Mouse (Mus musculus): Measurements from ENCODE around the gene Tiam2. TPM values are rescaled to one million over a fixed set of nuclear protein-coding genes. Genes with fewer than 3 reads are reported as not detected.

The Tiam2 gene
- polyA plus RNA-seq, 1 experiment = 2.5 TPM

DNA sequence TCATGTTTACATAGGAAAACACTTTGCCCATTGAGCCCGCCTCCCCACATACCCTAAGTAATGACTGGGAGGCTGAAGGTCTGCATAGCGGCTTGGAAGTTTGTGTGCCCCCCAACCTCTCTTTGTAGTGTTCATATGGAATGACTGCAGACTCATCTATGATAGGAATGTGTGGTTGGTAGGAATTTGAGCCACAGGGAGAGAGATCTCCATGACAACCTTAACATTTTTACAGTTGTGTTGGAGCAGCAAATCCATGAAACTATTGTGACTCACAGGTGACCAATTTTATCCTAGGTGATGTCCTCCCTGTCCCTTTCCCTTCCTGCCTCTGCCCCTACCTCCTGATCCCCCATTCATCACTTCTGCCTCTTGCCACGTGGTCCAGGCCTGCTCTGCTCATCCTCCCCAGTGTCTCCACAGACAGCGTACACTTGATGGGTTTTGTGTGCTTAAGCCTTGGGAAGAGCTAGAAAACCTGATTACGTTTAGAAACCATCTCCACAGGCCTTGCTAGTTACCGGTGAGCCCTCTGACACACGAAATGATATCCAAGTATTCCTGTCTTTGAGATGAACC lies 9.9 kb downstream of the Tiam2 start:
- H3K36me3 ChIP-seq (ENCODE audit: control insufficient read depth, insufficient read depth, low read length, poor library complexity, severe bottlenecking) = no peaks in the 10 kb centered on the region
- no peak overlapping the region for H3K9ac ChIP-seq (ENCODE audit: low read depth, poor library complexity, severe bottlenecking)
- no peak overlapping the region for H3K27ac ChIP-seq (ENCODE audit: insufficient read depth, low read length)
- TF ChIP-seq POLR2A (IDR thresholded peaks at IDR 0.05; ENCODE audit: insufficient read depth, low read length) = no peak
- TF ChIP-seq CTCF (IDR thresholded peaks at IDR 0.05; ENCODE audit: low read depth, low read length) = no peak
- no peak for TF ChIP-seq EP300 (IDR thresholded peaks at IDR 0.05; ENCODE audit: insufficient read depth, low read depth, low read length)
- H3K9me3 ChIP-seq (replicated peaks; ENCODE audit: control insufficient read depth, insufficient read depth, low read length, poor library complexity, severe bottlenecking) = no peaks in the 10 kb centered on the region
- H3K27me3 ChIP-seq (ENCODE audit: control insufficient read depth, insufficient read depth, low read length, poor library complexity, severe bottlenecking) = no peaks in the 10 kb centered on the region
- no peaks in the 10 kb centered on the region for H3K4me1 ChIP-seq (ENCODE audit: control insufficient read depth, insufficient read depth, low read length)
- H3K4me3 ChIP-seq (ENCODE audit: low read depth, low read length) = no peak overlapping the region

DNA sequence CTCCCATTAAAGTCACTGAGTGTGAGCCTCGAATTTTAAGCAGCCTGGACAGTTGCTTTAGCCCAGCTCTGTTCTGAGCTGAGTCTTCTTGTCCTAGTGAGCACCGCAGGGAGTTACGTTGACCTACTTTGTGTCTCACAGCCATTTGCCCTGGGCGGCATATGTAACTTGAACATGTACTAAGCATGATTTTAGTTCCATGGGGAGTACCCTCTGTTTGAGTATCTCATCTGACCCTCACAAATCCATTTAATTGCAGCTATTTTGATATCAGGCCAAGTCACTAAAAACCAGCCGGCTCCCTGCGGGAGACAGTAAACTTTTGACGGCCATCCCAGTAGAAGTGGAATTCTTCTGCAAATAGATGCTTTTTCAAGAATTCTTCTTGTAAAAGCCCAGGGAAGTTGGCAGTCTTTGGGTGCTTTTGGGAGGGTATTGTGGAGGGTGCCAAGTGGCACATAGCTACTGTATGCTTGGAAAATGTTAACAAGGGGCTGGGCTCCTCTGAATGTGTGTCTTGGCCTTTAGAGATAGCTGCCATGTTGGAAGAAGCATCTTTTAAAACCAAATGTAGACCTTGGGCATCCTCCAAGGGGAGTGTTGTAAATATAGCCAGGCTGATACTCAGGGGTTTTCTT lies 10.6 kb downstream of the Tiam2 start:
- Histone ChIP-seq H3K36me3 (ENCODE audit: control insufficient read depth, insufficient read depth, low read length, poor library complexity, severe bottlenecking) (no peaks in the 10 kb centered on the region), H3K4me3 (ENCODE audit: low read depth, low read length) (no peak overlapping the region), H3K4me1 (ENCODE audit: control insufficient read depth, insufficient read depth, low read length) (no peaks in the 10 kb centered on the region), H3K27ac (ENCODE audit: insufficient read depth, low read length) (no peak overlapping the region), H3K9me3 (replicated peaks; ENCODE audit: control insufficient read depth, insufficient read depth, low read length, poor library complexity, severe bottlenecking) (no peaks in the 10 kb centered on the region), H3K27me3 (ENCODE audit: control insufficient read depth, insufficient read depth, low read length, poor library complexity, severe bottlenecking) (no peaks in the 10 kb centered on the region), H3K9ac (ENCODE audit: low read depth, poor library complexity, severe bottlenecking) (no peak overlapping the region)
- TF ChIP-seq CTCF (IDR thresholded peaks at IDR 0.05; ENCODE audit: low read depth, low read length) (no peak), EP300 (IDR thresholded peaks at IDR 0.05; ENCODE audit: insufficient read depth, low read depth, low read length) (no peak), POLR2A (IDR thresholded peaks at IDR 0.05; ENCODE audit: insufficient read depth, low read length) (no peak)

DNA sequence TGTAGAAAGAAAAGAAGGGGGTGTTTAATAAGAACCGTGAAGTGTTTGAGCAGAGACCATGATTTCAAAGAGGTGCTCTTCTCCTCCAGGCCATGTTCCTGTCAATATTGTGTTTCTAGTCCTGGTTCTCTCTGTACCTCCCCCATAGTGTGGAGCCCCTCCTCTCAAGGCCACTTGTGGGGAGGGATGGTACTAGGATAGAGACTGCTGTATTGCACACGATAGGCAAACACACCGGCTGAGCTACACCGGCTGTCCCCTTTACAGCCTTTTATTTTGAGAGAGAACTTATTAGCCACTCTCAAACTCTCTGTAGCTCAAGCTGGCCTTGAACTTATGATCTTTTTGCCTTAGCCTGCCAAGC lies 11.1 kb downstream of the Tiam2 start:
- H3K4me3 ChIP-seq (ENCODE audit: low read depth, low read length) = no peak overlapping the region
- H3K36me3 ChIP-seq (ENCODE audit: control insufficient read depth, insufficient read depth, low read length, poor library complexity, severe bottlenecking) = no peaks in the 10 kb centered on the region
- H3K4me1 ChIP-seq (ENCODE audit: control insufficient read depth, insufficient read depth, low read length) = no peaks in the 10 kb centered on the region
- H3K27ac ChIP-seq (ENCODE audit: insufficient read depth, low read length) = no peak overlapping the region
- H3K27me3 ChIP-seq (ENCODE audit: control insufficient read depth, insufficient read depth, low read length, poor library complexity, severe bottlenecking) = no peaks in the 10 kb centered on the region
- no peaks in the 10 kb centered on the region for H3K9me3 ChIP-seq (replicated peaks; ENCODE audit: control insufficient read depth, insufficient read depth, low read length, poor library complexity, severe bottlenecking)
- no peak overlapping the region for H3K9ac ChIP-seq (ENCODE audit: low read depth, poor library complexity, severe bottlenecking)
- TF ChIP-seq CTCF (IDR thresholded peaks at IDR 0.05; ENCODE audit: low read depth, low read length) (no peak), POLR2A (IDR thresholded peaks at IDR 0.05; ENCODE audit: insufficient read depth, low read length) (no peak), EP300 (IDR thresholded peaks at IDR 0.05; ENCODE audit: insufficient read depth, low read depth, low read length) (no peak)

DNA sequence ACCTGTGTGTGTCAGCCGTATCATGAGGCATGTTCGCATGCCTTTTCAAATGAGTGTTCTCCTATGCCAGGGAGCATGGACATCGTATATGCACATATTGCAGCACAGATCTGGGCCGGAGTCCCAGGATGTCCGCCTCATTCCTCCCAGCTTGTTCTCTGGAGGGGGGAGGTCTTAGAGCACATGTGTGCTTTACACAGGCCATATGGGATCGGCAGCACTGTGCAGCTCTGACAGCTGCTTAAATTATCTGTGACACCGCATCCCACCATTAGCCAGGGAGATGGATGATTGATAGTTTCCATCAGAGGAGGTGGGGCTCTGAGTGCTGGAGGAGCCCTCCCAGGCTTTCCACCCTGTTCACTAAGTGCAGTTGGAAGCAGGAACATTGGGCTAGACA lies 12.4 kb downstream of the Tiam2 start:
- no peaks in the 10 kb centered on the region for H3K27me3 ChIP-seq (ENCODE audit: control insufficient read depth, insufficient read depth, low read length, poor library complexity, severe bottlenecking)
- H3K9me3 ChIP-seq (replicated peaks; ENCODE audit: control insufficient read depth, insufficient read depth, low read length, poor library complexity, severe bottlenecking) = no peaks in the 10 kb centered on the region
- no peak overlapping the region for H3K4me3 ChIP-seq (ENCODE audit: low read depth, low read length)
- TF ChIP-seq CTCF (IDR thresholded peaks at IDR 0.05; ENCODE audit: low read depth, low read length) (no peak), POLR2A (IDR thresholded peaks at IDR 0.05; ENCODE audit: insufficient read depth, low read length) (no peak)
- H3K27ac ChIP-seq (ENCODE audit: insufficient read depth, low read length) = no peak overlapping the region
- H3K36me3 ChIP-seq (ENCODE audit: control insufficient read depth, insufficient read depth, low read length, poor library complexity, severe bottlenecking) = no peaks in the 10 kb centered on the region
- no peak overlapping the region for H3K9ac ChIP-seq (ENCODE audit: low read depth, poor library complexity, severe bottlenecking)
- H3K4me1 ChIP-seq (ENCODE audit: control insufficient read depth, insufficient read depth, low read length) = no peaks in the 10 kb centered on the region

DNA sequence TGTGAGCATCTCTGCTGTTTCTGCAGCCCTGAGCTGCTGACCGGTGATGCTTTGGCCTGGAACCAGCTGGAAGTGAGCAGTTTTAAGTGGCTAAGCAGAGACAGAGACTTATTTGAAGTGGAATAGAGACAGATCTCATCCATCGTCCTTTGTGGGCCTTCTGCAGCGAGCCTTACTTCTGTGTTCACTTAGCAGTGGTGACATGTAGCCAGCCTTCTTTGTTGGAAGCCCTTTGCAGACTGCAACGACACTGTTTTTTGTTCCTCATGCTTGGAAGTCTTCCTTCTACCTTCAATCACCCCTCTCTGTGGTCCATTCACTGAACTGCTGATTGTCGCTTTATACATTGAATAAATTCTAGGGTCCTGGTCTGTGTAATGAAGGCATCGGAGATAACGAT lies 18.5 kb downstream of the Tiam2 start:
- H3K27ac ChIP-seq (ENCODE audit: insufficient read depth, low read length) = no peak overlapping the region
- no peak overlapping the region for H3K4me3 ChIP-seq (ENCODE audit: low read depth, low read length)
- no peaks in the 10 kb centered on the region for H3K9me3 ChIP-seq (replicated peaks; ENCODE audit: control insufficient read depth, insufficient read depth, low read length, poor library complexity, severe bottlenecking)
- no peaks in the 10 kb centered on the region for H3K4me1 ChIP-seq (ENCODE audit: control insufficient read depth, insufficient read depth, low read length)
- H3K27me3 ChIP-seq (ENCODE audit: control insufficient read depth, insufficient read depth, low read length, poor library complexity, severe bottlenecking) = no peaks in the 10 kb centered on the region
- no peaks in the 10 kb centered on the region for H3K36me3 ChIP-seq (ENCODE audit: control insufficient read depth, insufficient read depth, low read length, poor library complexity, severe bottlenecking)
- no peak overlapping the region for H3K9ac ChIP-seq (ENCODE audit: low read depth, poor library complexity, severe bottlenecking)
- no peak for TF ChIP-seq EP300 (IDR thresholded peaks at IDR 0.05; ENCODE audit: insufficient read depth, low read depth, low read length)
- no peak for TF ChIP-seq POLR2A (IDR thresholded peaks at IDR 0.05; ENCODE audit: insufficient read depth, low read length)
- no peak for TF ChIP-seq CTCF (IDR thresholded peaks at IDR 0.05; ENCODE audit: low read depth, low read length)

GRCm38 (mm10) chr17:3345276-3345885 lies 19.0 kb downstream of the Tiam2 start:
- no peak for TF ChIP-seq CTCF (IDR thresholded peaks at IDR 0.05; ENCODE audit: low read depth, low read length)
- no peak for TF ChIP-seq POLR2A (IDR thresholded peaks at IDR 0.05; ENCODE audit: insufficient read depth, low read length)
- no peaks in the 10 kb centered on the region for H3K27me3 ChIP-seq (ENCODE audit: control insufficient read depth, insufficient read depth, low read length, poor library complexity, severe bottlenecking)
- H3K27ac ChIP-seq (ENCODE audit: insufficient read depth, low read length) = no peak overlapping the region
- no peaks in the 10 kb centered on the region for H3K36me3 ChIP-seq (ENCODE audit: control insufficient read depth, insufficient read depth, low read length, poor library complexity, severe bottlenecking)
- H3K4me3 ChIP-seq (ENCODE audit: low read depth, low read length) = no peak overlapping the region
- H3K9ac ChIP-seq (ENCODE audit: low read depth, poor library complexity, severe bottlenecking) = no peak overlapping the region
- H3K9me3 ChIP-seq (replicated peaks; ENCODE audit: control insufficient read depth, insufficient read depth, low read length, poor library complexity, severe bottlenecking) = no peaks in the 10 kb centered on the region
- no peaks in the 10 kb centered on the region for H3K4me1 ChIP-seq (ENCODE audit: control insufficient read depth, insufficient read depth, low read length)
